Mouse (Mus musculus): ENCODE results near the gene Lbh. TPM values are rescaled to one million over a fixed set of nuclear protein-coding genes. Genes with fewer than 3 reads are reported as not detected.

Lbh gene
- polyA plus RNA-seq, 1 experiment, result 4.9 TPM

DNA sequence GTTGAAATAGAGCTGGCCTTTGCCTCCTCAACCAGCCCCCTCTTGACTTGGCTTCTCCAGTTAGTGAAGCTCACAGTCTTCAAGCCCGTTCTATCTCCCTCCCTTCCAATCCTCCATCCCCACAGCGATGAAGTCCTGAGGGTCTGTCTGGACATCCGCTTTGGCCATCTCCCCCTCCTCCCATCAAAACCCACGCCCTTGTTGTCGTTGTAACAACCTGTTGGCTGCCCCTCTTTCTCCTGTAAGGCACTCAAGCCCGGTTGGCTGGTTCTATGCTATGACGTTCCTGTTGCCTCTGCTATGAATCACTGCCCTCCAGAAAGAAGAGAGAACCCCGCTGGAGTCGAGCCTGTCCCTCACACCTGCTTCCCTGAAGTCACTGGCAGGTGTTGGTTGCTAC is 10.9 kb upstream of the Lbh start:
- Histone ChIP-seq H3K4me3 (ENCODE audit: low read depth, low read length) (no peak overlapping the region), H3K9me3 (replicated peaks; ENCODE audit: control insufficient read depth, insufficient read depth, low read length, poor library complexity, severe bottlenecking) (no peaks in the 10 kb centered on the region), H3K36me3 (ENCODE audit: control insufficient read depth, insufficient read depth, low read length, poor library complexity, severe bottlenecking) (no peaks in the 10 kb centered on the region), H3K9ac (ENCODE audit: low read depth, poor library complexity, severe bottlenecking) (no peak overlapping the region), H3K27ac (ENCODE audit: insufficient read depth, low read length) (no peak overlapping the region), H3K4me1 (ENCODE audit: control insufficient read depth, insufficient read depth, low read length) (no peaks in the 10 kb centered on the region), H3K27me3 (ENCODE audit: control insufficient read depth, insufficient read depth, low read length, poor library complexity, severe bottlenecking) (no peaks in the 10 kb centered on the region)
- TF ChIP-seq POLR2A (IDR thresholded peaks at IDR 0.05; ENCODE audit: insufficient read depth, low read length), result no peak
- TF ChIP-seq EP300 (IDR thresholded peaks at IDR 0.05; ENCODE audit: insufficient read depth, low read depth, low read length), result no peak
- TF ChIP-seq CTCF (IDR thresholded peaks at IDR 0.05; ENCODE audit: low read depth, low read length), result no peak

DNA sequence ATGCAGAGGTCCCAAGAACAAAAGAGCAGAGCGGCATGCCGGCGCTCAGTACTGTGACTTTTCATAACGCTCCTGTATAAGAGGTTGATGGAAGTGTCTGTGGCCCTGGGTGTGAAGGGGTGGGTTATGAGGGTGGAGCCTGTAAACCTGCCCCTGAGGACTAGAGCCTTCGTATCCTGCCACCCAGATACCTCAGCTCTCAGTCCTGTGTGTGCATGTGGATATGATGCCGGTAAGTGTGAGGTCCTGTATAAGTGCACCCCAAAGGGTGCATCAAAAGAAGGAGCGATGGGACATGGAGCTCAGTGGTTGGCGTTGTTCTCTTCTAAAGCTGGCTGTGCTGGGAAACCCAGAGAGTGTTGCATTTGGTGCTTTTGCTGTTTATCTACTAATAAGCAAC is 10.3 kb upstream of the Lbh start:
- H3K36me3 ChIP-seq (ENCODE audit: control insufficient read depth, insufficient read depth, low read length, poor library complexity, severe bottlenecking), result no peaks in the 10 kb centered on the region
- no peaks in the 10 kb centered on the region for H3K27me3 ChIP-seq (ENCODE audit: control insufficient read depth, insufficient read depth, low read length, poor library complexity, severe bottlenecking)
- no peak overlapping the region for H3K4me3 ChIP-seq (ENCODE audit: low read depth, low read length)
- no peak for TF ChIP-seq CTCF (IDR thresholded peaks at IDR 0.05; ENCODE audit: low read depth, low read length)
- TF ChIP-seq POLR2A (IDR thresholded peaks at IDR 0.05; ENCODE audit: insufficient read depth, low read length), result no peak
- no peak for TF ChIP-seq EP300 (IDR thresholded peaks at IDR 0.05; ENCODE audit: insufficient read depth, low read depth, low read length)
- H3K9ac ChIP-seq (ENCODE audit: low read depth, poor library complexity, severe bottlenecking), result no peak overlapping the region
- H3K9me3 ChIP-seq (replicated peaks; ENCODE audit: control insufficient read depth, insufficient read depth, low read length, poor library complexity, severe bottlenecking), result no peaks in the 10 kb centered on the region
- no peaks in the 10 kb centered on the region for H3K4me1 ChIP-seq (ENCODE audit: control insufficient read depth, insufficient read depth, low read length)
- no peak overlapping the region for H3K27ac ChIP-seq (ENCODE audit: insufficient read depth, low read length)

DNA sequence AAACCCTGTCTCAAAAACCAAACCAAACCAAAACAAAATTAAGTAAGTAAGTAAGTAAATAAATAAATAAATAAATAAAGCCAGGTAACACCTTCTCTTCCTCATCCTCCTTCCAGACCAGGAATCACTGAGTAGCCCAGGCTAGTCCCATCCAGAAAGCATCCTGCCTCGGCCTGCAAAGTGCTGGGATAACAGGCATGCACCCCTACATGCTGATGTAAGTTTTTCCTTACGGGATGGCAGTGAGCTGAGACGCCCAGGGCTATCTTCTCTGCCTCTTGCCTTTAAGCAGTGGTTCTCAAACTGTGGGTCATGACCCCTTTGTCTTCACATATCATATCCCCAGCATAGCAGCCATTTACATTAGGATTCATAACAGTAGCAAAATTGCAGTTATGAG is 9.5 kb upstream of the Lbh start:
- H3K9me3 ChIP-seq (replicated peaks; ENCODE audit: control insufficient read depth, insufficient read depth, low read length, poor library complexity, severe bottlenecking), result no peaks in the 10 kb centered on the region
- no peak overlapping the region for H3K4me3 ChIP-seq (ENCODE audit: low read depth, low read length)
- H3K27ac ChIP-seq (ENCODE audit: insufficient read depth, low read length), result no peak overlapping the region
- H3K9ac ChIP-seq (ENCODE audit: low read depth, poor library complexity, severe bottlenecking), result no peak overlapping the region
- H3K4me1 ChIP-seq (ENCODE audit: control insufficient read depth, insufficient read depth, low read length), result no peaks in the 10 kb centered on the region
- H3K36me3 ChIP-seq (ENCODE audit: control insufficient read depth, insufficient read depth, low read length, poor library complexity, severe bottlenecking), result no peaks in the 10 kb centered on the region
- no peaks in the 10 kb centered on the region for H3K27me3 ChIP-seq (ENCODE audit: control insufficient read depth, insufficient read depth, low read length, poor library complexity, severe bottlenecking)
- TF ChIP-seq EP300 (IDR thresholded peaks at IDR 0.05; ENCODE audit: insufficient read depth, low read depth, low read length) (no peak), CTCF (IDR thresholded peaks at IDR 0.05; ENCODE audit: low read depth, low read length) (no peak), POLR2A (IDR thresholded peaks at IDR 0.05; ENCODE audit: insufficient read depth, low read length) (no peak)

DNA sequence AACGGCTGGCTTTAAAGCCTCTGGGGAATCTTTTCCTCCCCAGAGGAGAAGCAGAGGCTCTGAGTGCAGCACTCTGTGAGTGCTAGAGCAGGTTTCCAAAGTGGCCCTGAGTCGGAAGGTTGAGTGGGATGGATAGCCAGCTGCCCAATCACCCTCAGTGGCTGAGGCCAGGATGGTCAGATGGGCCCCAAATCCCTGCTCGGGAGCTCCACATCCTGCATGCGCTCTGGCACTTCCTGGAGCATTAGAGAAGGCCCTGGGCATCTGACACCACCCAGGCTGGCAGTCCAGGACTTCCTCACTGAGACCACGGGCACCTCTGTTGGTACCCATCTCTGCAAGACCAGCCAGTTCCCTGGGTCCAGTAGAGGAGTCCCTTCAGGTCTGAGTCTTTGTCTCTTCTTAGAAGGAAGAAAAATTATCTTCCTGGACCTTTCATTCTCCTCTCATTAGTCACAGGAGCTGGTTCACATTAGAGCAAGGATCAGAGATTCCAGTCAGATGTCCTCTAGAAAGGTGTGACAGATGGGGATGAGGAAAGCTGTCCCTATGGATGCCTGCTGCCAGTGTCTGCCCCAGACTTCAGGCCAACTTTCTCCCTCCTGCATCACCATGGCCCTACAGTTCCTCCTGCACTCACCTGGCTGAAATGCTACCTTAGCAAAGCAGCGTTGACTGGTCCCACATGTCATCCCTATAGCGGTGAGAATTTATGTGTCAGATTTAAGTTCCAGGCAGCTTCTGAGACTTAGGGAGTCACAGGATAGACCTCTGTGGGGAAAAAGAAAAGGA is 8.8 kb upstream of the Lbh start:
- H3K27me3 ChIP-seq (ENCODE audit: control insufficient read depth, insufficient read depth, low read length, poor library complexity, severe bottlenecking), result no peaks in the 10 kb centered on the region
- H3K4me1 ChIP-seq (ENCODE audit: control insufficient read depth, insufficient read depth, low read length), result no peaks in the 10 kb centered on the region
- H3K9ac ChIP-seq (ENCODE audit: low read depth, poor library complexity, severe bottlenecking), result no peak overlapping the region
- no peak overlapping the region for H3K4me3 ChIP-seq (ENCODE audit: low read depth, low read length)
- no peaks in the 10 kb centered on the region for H3K9me3 ChIP-seq (replicated peaks; ENCODE audit: control insufficient read depth, insufficient read depth, low read length, poor library complexity, severe bottlenecking)
- TF ChIP-seq POLR2A (IDR thresholded peaks at IDR 0.05; ENCODE audit: insufficient read depth, low read length) (no peak), EP300 (IDR thresholded peaks at IDR 0.05; ENCODE audit: insufficient read depth, low read depth, low read length) (no peak), CTCF (IDR thresholded peaks at IDR 0.05; ENCODE audit: low read depth, low read length) (no peak)
- H3K36me3 ChIP-seq (ENCODE audit: control insufficient read depth, insufficient read depth, low read length, poor library complexity, severe bottlenecking), result no peaks in the 10 kb centered on the region
- no peak overlapping the region for H3K27ac ChIP-seq (ENCODE audit: insufficient read depth, low read length)

DNA sequence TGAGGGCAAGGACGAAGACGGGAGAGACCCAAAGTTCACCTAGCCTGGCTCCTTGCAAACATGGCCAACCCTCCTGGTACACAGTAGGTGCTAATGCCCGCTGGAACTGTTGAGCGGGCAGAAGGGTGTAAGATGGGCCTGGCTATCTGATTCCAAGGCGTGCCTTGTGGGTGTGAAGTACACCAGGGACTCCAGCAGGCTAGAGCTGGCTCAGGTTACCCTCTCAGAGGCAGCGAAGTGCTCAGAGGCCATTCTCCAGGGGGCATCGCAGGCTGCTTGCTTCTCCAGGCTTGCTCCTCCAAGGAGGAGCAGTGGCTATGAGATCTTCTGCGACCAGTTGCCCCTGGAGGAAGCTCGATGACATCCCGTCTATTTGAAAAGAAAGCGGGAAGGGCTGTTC is 6.8 kb upstream of the Lbh start:
- Histone ChIP-seq H3K4me3 (ENCODE audit: low read depth, low read length) (no peak overlapping the region), H3K27me3 (ENCODE audit: control insufficient read depth, insufficient read depth, low read length, poor library complexity, severe bottlenecking) (no peaks in the 10 kb centered on the region), H3K27ac (ENCODE audit: insufficient read depth, low read length) (no peak overlapping the region), H3K9me3 (replicated peaks; ENCODE audit: control insufficient read depth, insufficient read depth, low read length, poor library complexity, severe bottlenecking) (no peaks in the 10 kb centered on the region), H3K4me1 (ENCODE audit: control insufficient read depth, insufficient read depth, low read length) (no peaks in the 10 kb centered on the region), H3K36me3 (ENCODE audit: control insufficient read depth, insufficient read depth, low read length, poor library complexity, severe bottlenecking) (no peaks in the 10 kb centered on the region), H3K9ac (ENCODE audit: low read depth, poor library complexity, severe bottlenecking) (no peak overlapping the region)
- no peak for TF ChIP-seq EP300 (IDR thresholded peaks at IDR 0.05; ENCODE audit: insufficient read depth, low read depth, low read length)
- TF ChIP-seq POLR2A (IDR thresholded peaks at IDR 0.05; ENCODE audit: insufficient read depth, low read length), result no peak
- TF ChIP-seq CTCF (IDR thresholded peaks at IDR 0.05; ENCODE audit: low read depth, low read length), result no peak

DNA sequence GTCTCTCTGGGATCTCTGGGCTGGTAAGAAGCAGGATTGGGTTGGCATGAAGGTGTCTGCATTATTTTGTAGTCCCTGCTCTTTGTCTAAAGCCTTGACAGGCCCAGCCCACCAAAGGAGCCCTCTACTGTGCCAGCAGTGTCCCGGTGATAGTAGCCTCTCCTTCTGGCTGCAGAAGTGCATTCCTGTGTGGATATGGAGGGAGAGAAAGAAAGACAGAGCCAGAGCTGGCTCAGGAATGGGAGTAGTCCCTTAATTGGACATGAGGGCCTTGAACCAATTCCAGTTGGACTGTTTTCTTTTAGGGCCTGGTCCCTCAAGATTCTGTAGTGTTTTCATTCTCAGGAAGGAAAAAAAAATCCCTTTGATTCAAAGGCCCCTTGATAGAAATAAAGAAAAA is 6.4 kb upstream of the Lbh start:
- Histone ChIP-seq H3K27ac (ENCODE audit: insufficient read depth, low read length) (no peak overlapping the region), H3K9me3 (replicated peaks; ENCODE audit: control insufficient read depth, insufficient read depth, low read length, poor library complexity, severe bottlenecking) (no peaks in the 10 kb centered on the region), H3K4me1 (ENCODE audit: control insufficient read depth, insufficient read depth, low read length) (no peaks in the 10 kb centered on the region), H3K27me3 (ENCODE audit: control insufficient read depth, insufficient read depth, low read length, poor library complexity, severe bottlenecking) (no peaks in the 10 kb centered on the region), H3K4me3 (ENCODE audit: low read depth, low read length) (no peak overlapping the region), H3K9ac (ENCODE audit: low read depth, poor library complexity, severe bottlenecking) (no peak overlapping the region), H3K36me3 (ENCODE audit: control insufficient read depth, insufficient read depth, low read length, poor library complexity, severe bottlenecking) (no peaks in the 10 kb centered on the region)
- TF ChIP-seq EP300 (IDR thresholded peaks at IDR 0.05; ENCODE audit: insufficient read depth, low read depth, low read length), result no peak
- TF ChIP-seq CTCF (IDR thresholded peaks at IDR 0.05; ENCODE audit: low read depth, low read length), result no peak

All from ES-Bruce4 (cell line).